Mouse (Mus musculus) midbrain, embryonic 14.5 days (tissue): ENCODE data around the gene Lrrc4b. TPM values are rescaled to one million over a fixed set of nuclear protein-coding genes. Genes with fewer than 3 reads are reported as not detected.

Experiments used
- ATAC-seq: fragments of 200-750 bp; cut with Nextera tagmentation; 2 replicates; pipeline ENCODE4 v1.8.0; 2017; ENCODE audit warnings: moderate number of reproducible peaks, moderate library complexity; ENCODE audit not compliant: low FRiP score, low TSS enrichment
- DNase-seq: peaks from one replicate; pipeline ENCODE4 v3.0.0-alpha.2; 2015
- H3K27ac ChIP-seq: fragments of 300-500 bp; sonication (generic); replicated peaks from 2 replicates; pipeline ENCODE4 v1.5.1; 2014; ENCODE audit warnings: mild to moderate bottlenecking, low read depth, low read length, moderate library complexity
- H3K27me3 ChIP-seq: fragments of 300-500 bp; sonication (generic); 2 replicates; pipeline ENCODE4 v1.6.1; 2014; ENCODE audit warnings: low read length, control low read depth, mixed read lengths; ENCODE audit not compliant: control insufficient read depth, insufficient read depth
- H3K36me3 ChIP-seq: fragments of 300-500 bp; sonication (generic); 2 replicates; pipeline ENCODE4 v1.6.1; 2014; ENCODE audit warnings: low read length, control low read depth; ENCODE audit not compliant: control insufficient read depth, insufficient read depth
- H3K4me1 ChIP-seq: fragments of 300-500 bp; sonication (generic); 2 replicates; pipeline ENCODE4 v1.6.1; 2014; ENCODE audit warnings: mild to moderate bottlenecking, antibody characterized with exemption, low read length, control low read depth; ENCODE audit not compliant: control insufficient read depth, insufficient read depth
- H3K4me2 ChIP-seq: fragments of 300-500 bp; sonication (generic); 2 replicates; pipeline ENCODE4 v1.6.1; 2014; ENCODE audit warnings: mild to moderate bottlenecking, low read length, moderate library complexity
- H3K4me3 ChIP-seq: fragments of 300-500 bp; sonication (generic); replicated peaks from 2 replicates; pipeline ENCODE4 v1.5.1; 2014; ENCODE audit warnings: low read depth, low read length
- H3K9ac ChIP-seq: fragments of 300-500 bp; sonication (generic); replicated peaks from 2 replicates; pipeline ENCODE4 v1.6.1; 2014; ENCODE audit warnings: mild to moderate bottlenecking, low read length, moderate library complexity
- H3K9me3 ChIP-seq: fragments of 300-500 bp; sonication (generic); 2 replicates; pipeline ENCODE4 v1.6.1; 2016; ENCODE audit warnings: low read length, control low read depth, mixed read lengths; ENCODE audit not compliant: control insufficient read depth
- WGBS: fragments of 180-500 bp; shearing (Covaris S2); extraction: QIAGEN DNeasy Blood & Tissue Kit; methylation state at CpG from one replicate; pipeline ENCODE4 v1.1.7; 2014; 5-methylcytosine and 5-hydroxymethylcytosine counted together
- polyA plus RNA-seq: library from polyadenylated mRNA; unstranded; fragments of >200 nt; fragmentation: Nextera tagmentation; extraction: Ambion mirVana; gene quantifications from 2 replicates; pipeline ENCODE4 v1.2.1, GENCODE M21; 2014

Gene Lrrc4b
- polyA plus RNA-seq, 1 experiment from 2014 or later, result 28.4 TPM

GRCm38 (mm10) chr7:44398570-44398969 lies 30.2 kb upstream of the Lrrc4b start:
- ATAC-seq (peak; percentile 69), DNase-seq (peak; percentile 83)
- Histone ChIP-seq H3K36me3 (no peaks in the 10 kb centered on the region), H3K27ac (no peak overlapping the region), H3K4me3 (no peak overlapping the region), H3K9me3 (no peaks in the 10 kb centered on the region), H3K4me1 (no peaks in the 10 kb centered on the region), H3K4me2 (no peak overlapping the region), H3K27me3 (no peaks in the 10 kb centered on the region), H3K9ac (no peak overlapping the region)
- WGBS, result 20% methylated on average over 3 of the region's 3 CpGs

DNA sequence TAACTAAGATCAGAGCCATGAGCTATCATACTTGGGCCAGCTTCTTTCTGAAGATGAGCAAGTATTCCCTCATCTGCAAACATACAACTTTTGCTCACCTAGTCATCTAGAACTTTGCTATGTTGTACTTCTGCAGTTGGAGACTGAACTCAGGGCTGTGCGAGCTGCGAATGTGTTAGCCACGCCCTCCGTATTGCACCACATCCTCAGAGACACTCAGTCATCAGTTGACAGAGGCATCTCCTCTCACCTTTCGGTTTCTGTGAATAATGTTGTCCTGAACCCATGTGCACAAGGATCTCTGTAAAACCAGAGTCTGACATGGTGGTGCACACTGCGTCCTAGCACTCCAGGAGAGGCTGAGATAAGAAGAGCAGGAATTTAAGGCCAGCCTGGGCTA lies 27.1 kb upstream of the Lrrc4b start:
- ATAC-seq, result no peak
- no peak overlapping the region for H3K9ac ChIP-seq
- H3K27me3 ChIP-seq, result no peaks in the 10 kb centered on the region
- 87% methylated on average over 6 of the region's 6 CpGs for WGBS
- H3K4me2 ChIP-seq, result no peak overlapping the region
- H3K9me3 ChIP-seq, result no peaks in the 10 kb centered on the region
- no peak for DNase-seq
- no peak overlapping the region for H3K27ac ChIP-seq
- H3K4me1 ChIP-seq, result peaks cover 3% of the 10 kb centered on the region; the same call in 1 of the 2 replicates
- no peak overlapping the region for H3K4me3 ChIP-seq
- no peaks in the 10 kb centered on the region for H3K36me3 ChIP-seq

DNA sequence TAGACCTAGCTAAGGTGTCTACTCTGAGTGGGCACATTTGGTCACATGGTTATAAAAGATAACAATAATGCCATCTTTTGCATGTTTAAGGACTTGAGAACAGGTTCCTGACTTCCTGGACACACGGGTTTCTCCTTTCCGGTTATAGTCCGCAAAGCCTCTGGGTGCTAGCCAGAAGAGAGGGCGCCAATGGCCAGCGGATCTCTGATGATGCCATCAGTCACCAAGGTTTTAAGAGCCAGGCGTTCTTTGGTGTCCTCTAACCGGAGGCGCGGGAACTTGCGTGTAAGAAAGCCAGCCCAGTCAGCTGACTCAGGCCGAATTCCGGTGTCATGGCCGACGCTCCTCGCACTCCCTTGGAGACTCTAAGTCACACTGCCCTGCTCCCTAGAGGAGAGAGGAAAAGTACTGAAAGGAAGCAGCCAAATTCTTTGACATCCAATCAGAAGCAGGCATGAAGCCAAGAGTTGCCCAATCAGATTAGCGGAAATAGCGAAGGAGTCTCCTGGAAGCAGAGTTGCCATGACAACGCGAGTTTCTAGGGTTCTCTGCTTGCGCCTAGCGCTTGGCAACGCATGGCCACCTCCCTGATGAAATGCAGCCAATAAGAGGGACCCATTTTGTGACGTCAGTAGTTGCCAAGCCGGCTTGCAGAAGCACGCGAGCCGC lies 23.3 kb upstream of the Lrrc4b start:
- H3K9ac ChIP-seq, result no peak overlapping the region
- WGBS, result 2% methylated on average over 27 of the region's 27 CpGs

GRCm38 (mm10) chr7:44406015-44406355 lies 22.8 kb upstream of the Lrrc4b start:
- peaks cover 3% of the 10 kb centered on the region; the same call in 1 of the 2 replicates for H3K4me1 ChIP-seq
- H3K36me3 ChIP-seq, result no peaks in the 10 kb centered on the region
- no peaks in the 10 kb centered on the region for H3K9me3 ChIP-seq
- H3K4me2 ChIP-seq, result 0 out of 2 replicates have a peak overlapping the region, but pooled peaks have one; percentile 26
- no peak overlapping the region for H3K4me3 ChIP-seq
- no peaks in the 10 kb centered on the region for H3K27me3 ChIP-seq
- WGBS, result under 1% methylated on average over 5 of the region's 5 CpGs
- no peak overlapping the region for H3K27ac ChIP-seq
- H3K9ac ChIP-seq, result no peak overlapping the region
- ATAC-seq (no peak; the same call in 1 of the 2 replicates), DNase-seq (no peak)

More for the DNA sequence above, 23.3 kb upstream of the Lrrc4b start:
- H3K4me3 ChIP-seq, result peak overlapping the region; percentile 32
- H3K4me2 ChIP-seq, result peak overlapping the region; percentile 54
- H3K9me3 ChIP-seq, result no peaks in the 10 kb centered on the region
- H3K36me3 ChIP-seq, result no peaks in the 10 kb centered on the region
- peak; percentile 97 for ATAC-seq
- no peaks in the 10 kb centered on the region for H3K27me3 ChIP-seq
- peak overlapping the region; percentile 66 for H3K27ac ChIP-seq
- peaks cover 3% of the 10 kb centered on the region; the same call in 1 of the 2 replicates for H3K4me1 ChIP-seq
- peak; percentile 100 for DNase-seq

DNA sequence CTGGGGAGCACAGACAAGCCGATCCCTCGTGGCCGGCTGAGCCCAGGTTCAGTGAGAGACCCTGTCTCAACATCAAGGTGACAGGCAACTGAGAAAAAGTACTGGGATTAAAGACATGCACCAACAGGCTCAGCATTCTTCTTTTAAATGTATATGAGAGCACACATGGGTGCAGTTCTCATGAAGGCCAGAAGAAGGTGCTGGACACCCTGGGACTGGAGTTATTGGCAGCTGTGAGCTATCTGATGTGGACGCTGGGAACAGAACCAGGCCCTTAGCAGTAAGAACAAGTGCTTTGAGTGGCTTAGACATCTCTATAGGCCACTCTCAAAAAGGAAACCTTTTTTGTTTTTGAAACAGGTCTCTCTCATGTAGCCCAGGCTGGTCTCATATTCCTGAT lies 17.7 kb upstream of the Lrrc4b start:
- 85% methylated on average over 4 of the region's 4 CpGs for WGBS
- Histone ChIP-seq H3K4me1 (peaks cover 2% of the 10 kb centered on the region; the same call in 1 of the 2 replicates), H3K27ac (no peak overlapping the region), H3K4me3 (no peak overlapping the region), H3K4me2 (no peak overlapping the region), H3K9ac (no peak overlapping the region), H3K36me3 (no peaks in the 10 kb centered on the region), H3K27me3 (no peaks in the 10 kb centered on the region), H3K9me3 (no peaks in the 10 kb centered on the region)
- ATAC-seq (no peak), DNase-seq (no peak)

DNA sequence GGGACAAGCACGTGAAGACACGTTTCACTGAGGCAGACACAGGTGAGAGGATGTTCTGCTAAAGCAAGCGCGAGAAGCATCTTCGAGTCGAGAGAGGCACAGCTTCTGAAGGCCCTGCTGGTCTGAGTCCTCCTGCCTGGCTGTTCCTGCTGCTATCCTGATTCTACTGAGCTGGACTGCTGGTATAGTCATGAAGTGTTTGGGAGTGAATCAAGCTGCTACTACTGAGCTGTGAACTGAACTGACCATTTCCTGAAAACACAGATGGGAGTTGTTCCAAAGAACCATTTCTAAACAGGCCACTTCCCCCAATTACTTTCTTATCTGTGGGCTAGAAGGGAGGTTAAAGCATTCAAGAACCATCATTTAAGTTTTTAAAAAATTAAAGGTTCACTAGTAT lies 15.5 kb upstream of the Lrrc4b start:
- Histone ChIP-seq H3K4me3 (no peak overlapping the region), H3K36me3 (no peaks in the 10 kb centered on the region), H3K9me3 (no peaks in the 10 kb centered on the region), H3K9ac (no peak overlapping the region), H3K4me1 (no peaks in the 10 kb centered on the region), H3K27me3 (no peaks in the 10 kb centered on the region), H3K4me2 (no peak overlapping the region), H3K27ac (no peak overlapping the region)
- 85% methylated on average over 6 of the region's 6 CpGs for WGBS
- DNase-seq, result no peak
- ATAC-seq, result no peak

- no peak for ATAC-seq
Measured at GRCm38 (mm10) chr7:44427666-44428065, 1.2 kb upstream of the Lrrc4b start.

DNA sequence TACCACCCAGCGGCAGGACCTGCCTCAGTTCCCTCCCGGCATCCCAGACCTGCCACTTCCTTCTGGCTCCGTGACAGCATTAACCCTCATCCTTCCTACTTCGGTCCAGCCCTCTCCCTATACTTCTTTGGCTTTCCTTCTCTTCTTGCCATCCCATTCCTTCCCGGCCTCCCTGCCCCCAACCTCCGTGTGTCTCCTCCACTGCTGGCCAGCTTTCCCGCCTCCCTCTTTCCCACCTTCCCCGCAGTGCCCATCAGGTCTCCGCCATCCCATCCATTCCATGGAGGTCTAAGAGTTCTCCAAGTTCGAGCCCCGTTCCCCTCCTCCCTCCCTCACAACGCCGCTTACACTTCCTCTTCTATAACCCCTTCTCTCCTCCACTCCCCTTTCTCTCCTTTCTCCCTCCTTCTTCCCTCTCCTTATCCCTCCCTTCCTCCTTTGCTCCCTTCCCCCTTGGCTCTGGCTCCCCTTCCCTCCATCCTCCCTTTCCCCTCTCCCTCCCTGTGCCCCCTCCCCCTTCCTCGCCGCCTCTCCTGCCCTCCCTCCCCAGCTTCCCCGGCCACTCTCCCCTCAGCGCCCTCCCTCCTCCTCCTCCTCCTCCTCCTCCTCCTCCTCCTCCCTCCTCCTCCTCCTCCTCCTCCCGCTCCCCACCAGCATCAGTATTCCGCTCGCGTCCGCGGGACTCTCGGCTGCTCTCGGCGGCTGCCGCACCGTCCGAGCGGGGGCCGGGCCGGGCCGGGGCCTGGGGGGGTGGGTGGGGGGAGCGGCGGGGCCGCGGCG lies 457 bp upstream of the Lrrc4b start:
- peaks cover 33% of the 10 kb centered on the region for H3K4me1 ChIP-seq
- H3K27me3 ChIP-seq, result no peaks in the 10 kb centered on the region
- peak overlapping the region; percentile 100 for H3K27ac ChIP-seq
- peak overlapping the region; percentile 76 for H3K4me2 ChIP-seq
- no peaks in the 10 kb centered on the region for H3K9me3 ChIP-seq
- H3K9ac ChIP-seq, result peak overlapping the region; percentile 99
- WGBS, result under 1% methylated on average over 25 of the region's 38 CpGs
- no peaks in the 10 kb centered on the region for H3K36me3 ChIP-seq
- H3K4me3 ChIP-seq, result peak overlapping the region; percentile 76
- DNase-seq (peak; percentile 93), ATAC-seq (peak; percentile 68)

More at GRCm38 (mm10) chr7:44427666-44428065, 1.2 kb upstream of the Lrrc4b start:
- Histone ChIP-seq H3K9me3 (no peaks in the 10 kb centered on the region), H3K27me3 (no peaks in the 10 kb centered on the region), H3K4me3 (peak overlapping the region; percentile 76), H3K27ac (peak overlapping the region; percentile 100), H3K4me2 (peak overlapping the region; percentile 76), H3K4me1 (peaks cover 31% of the 10 kb centered on the region), H3K36me3 (no peaks in the 10 kb centered on the region), H3K9ac (peak overlapping the region; percentile 34; the same call in 1 of the 2 replicates)
- WGBS, result 9% methylated on average over 8 of the region's 8 CpGs
- no peak for DNase-seq
